Mouse (Mus musculus) NIH3T3 (cell line): ENCODE measurements around the gene Cadm1.

ENCODE experiments used
- DNase-seq: peaks from one replicate; pipeline ENCODE4 v3.0.0-alpha.2; 2012; ENCODE audit warnings: low read depth

Cadm1 gene

GRCm38 (mm10) chr9:47529602-47530450 is at the start of gene Cadm1:
Gene Cadm1 (plus strand): TSS chr9:47530173.
- no peak for DNase-seq

GRCm38 (mm10) chr9:47484506-47484905 is 45.5 kb upstream of the Cadm1 start:
- no peak for DNase-seq

GRCm38 (mm10) chr9:47485186-47485585 is 44.8 kb upstream of the Cadm1 start:
- no peak for DNase-seq

- DNase-seq = no peak
These were observed 30.2 kb upstream of the Cadm1 start for GRCm38 (mm10) chr9:47499761-47500160.

- DNase-seq = no peak
These were observed 24.0 kb upstream of the Cadm1 start for GRCm38 (mm10) chr9:47505956-47506355.

- DNase-seq = no peak
These were observed 23.1 kb upstream of the Cadm1 start for GRCm38 (mm10) chr9:47506876-47507275.

- DNase-seq = no peak
These were observed 21.9 kb upstream of the Cadm1 start for GRCm38 (mm10) chr9:47508109-47508508.

- no peak for DNase-seq
These were observed 17.5 kb upstream of the Cadm1 start for GRCm38 (mm10) chr9:47512521-47512920.

GRCm38 (mm10) chr9:47514318-47514717 is 15.7 kb upstream of the Cadm1 start:
- DNase-seq = no peak

- no peak for DNase-seq
These were observed 13.7 kb upstream of the Cadm1 start for GRCm38 (mm10) chr9:47516238-47516637.

GRCm38 (mm10) chr9:47527290-47527689 is 2.7 kb upstream of the Cadm1 start:
- DNase-seq = no peak

- no peak for DNase-seq
These were observed 2.2 kb upstream of the Cadm1 start for GRCm38 (mm10) chr9:47527741-47528140.

GRCm38 (mm10) chr9:47529182-47529581 is 791 bp upstream of the Cadm1 start:
- no peak for DNase-seq

- DNase-seq = no peak
These were observed 560 bp downstream of the Cadm1 start for GRCm38 (mm10) chr9:47530544-47530921.

- DNase-seq = no peak
These were observed 1.2 kb downstream of the Cadm1 start for GRCm38 (mm10) chr9:47530922-47531850.

GRCm38 (mm10) chr9:47532215-47532865 is 2.4 kb downstream of the Cadm1 start:
- no peak for DNase-seq

- DNase-seq = no peak
These were observed 3.5 kb downstream of the Cadm1 start for GRCm38 (mm10) chr9:47533461-47533860.

- no peak for DNase-seq
These were observed 4.9 kb downstream of the Cadm1 start for GRCm38 (mm10) chr9:47534573-47535475.

- DNase-seq = no peak
These were observed 15.3 kb downstream of the Cadm1 start for GRCm38 (mm10) chr9:47545245-47545644.

GRCm38 (mm10) chr9:47545667-47546066 is 15.7 kb downstream of the Cadm1 start:
- no peak for DNase-seq

- DNase-seq = no peak
These were observed 18.4 kb downstream of the Cadm1 start for GRCm38 (mm10) chr9:47548402-47548801.
